Mouse (Mus musculus): ENCODE data around the gene Fam69a. TPM values are rescaled to one million over a fixed set of nuclear protein-coding genes. Genes with fewer than 3 reads are reported as not detected.

Fam69a gene
- polyA plus RNA-seq, 1 experiment from 2014 or later: 70.2 TPM

- Histone ChIP-seq H3K9ac (replicated peaks; ENCODE audit: low read depth, low read length) (no peak overlapping the region), H3K27me3 (ENCODE audit: control insufficient read depth, insufficient read depth, low read length) (no peaks in the 10 kb centered on the region), H3K36me3 (ENCODE audit: control insufficient read depth, insufficient read depth, low read length) (no peaks in the 10 kb centered on the region), H3K9me3 (ENCODE audit: control insufficient read depth, low read length) (no peaks in the 10 kb centered on the region), H3K4me2 (ENCODE audit: low read depth, low read length) (peak overlapping the region; percentile 41), H3K4me3 (ENCODE audit: low read depth, low read length) (peak overlapping the region; percentile 86), H3K27ac (ENCODE audit: low read depth, low read length) (no peak overlapping the region), H3K4me1 (ENCODE audit: control insufficient read depth, insufficient read depth, low read length) (0 out of 2 replicates have a peak, but pooled peaks cover 3% of the 10 kb centered on the region)
- ATAC-seq (ENCODE audit: low read depth): 0 out of 2 replicates have a peak, but pooled peaks have one; percentile 10
- 22% methylated on average over 5 of the region's 5 CpGs for WGBS
Observed at GRCm38 (mm10) chr5:107987835-107988251, 958 bp upstream of the Fam69a start.

GRCm38 (mm10) chr5:107986255-107986966 is 474 bp downstream of the Fam69a start:
- H3K9me3 ChIP-seq (ENCODE audit: control insufficient read depth, low read length): no peaks in the 10 kb centered on the region
- no peaks in the 10 kb centered on the region for H3K36me3 ChIP-seq (ENCODE audit: control insufficient read depth, insufficient read depth, low read length)
- H3K27ac ChIP-seq (ENCODE audit: low read depth, low read length): peak overlapping the region; percentile 96
- peak; percentile 81 for ATAC-seq (ENCODE audit: low read depth)
- H3K27me3 ChIP-seq (ENCODE audit: control insufficient read depth, insufficient read depth, low read length): no peaks in the 10 kb centered on the region
- peak overlapping the region; percentile 41 for H3K4me2 ChIP-seq (ENCODE audit: low read depth, low read length)
- H3K4me3 ChIP-seq (ENCODE audit: low read depth, low read length): peak overlapping the region; percentile 86
- peak overlapping the region; percentile 82 for H3K9ac ChIP-seq (replicated peaks; ENCODE audit: low read depth, low read length)
- under 1% methylated on average over 28 of the region's 54 CpGs for WGBS
- H3K4me1 ChIP-seq (ENCODE audit: control insufficient read depth, insufficient read depth, low read length): 0 out of 2 replicates have a peak, but pooled peaks cover 3% of the 10 kb centered on the region

- Histone ChIP-seq H3K9ac (replicated peaks; ENCODE audit: low read depth, low read length) (no peak overlapping the region), H3K4me1 (ENCODE audit: control insufficient read depth, insufficient read depth, low read length) (0 out of 2 replicates have a peak, but pooled peaks cover 3% of the 10 kb centered on the region), H3K4me3 (ENCODE audit: low read depth, low read length) (no peak overlapping the region), H3K27me3 (ENCODE audit: control insufficient read depth, insufficient read depth, low read length) (no peaks in the 10 kb centered on the region), H3K27ac (ENCODE audit: low read depth, low read length) (no peak overlapping the region), H3K36me3 (ENCODE audit: control insufficient read depth, insufficient read depth, low read length) (no peaks in the 10 kb centered on the region), H3K9me3 (ENCODE audit: control insufficient read depth, low read length) (no peaks in the 10 kb centered on the region; the same call in 1 of the 2 replicates), H3K4me2 (ENCODE audit: low read depth, low read length) (no peak overlapping the region)
- no peak for ATAC-seq (ENCODE audit: low read depth)
- WGBS: 93% methylated on average over 5 of the region's 5 CpGs
Observed at GRCm38 (mm10) chr5:107983946-107984345, 2.9 kb downstream of the Fam69a start.

GRCm38 (mm10) chr5:107982016-107982415 is 4.9 kb downstream of the Fam69a start:
- no peak overlapping the region for H3K4me3 ChIP-seq (ENCODE audit: low read depth, low read length)
- H3K4me2 ChIP-seq (ENCODE audit: low read depth, low read length): no peak overlapping the region
- H3K36me3 ChIP-seq (ENCODE audit: control insufficient read depth, insufficient read depth, low read length): no peaks in the 10 kb centered on the region
- 0 out of 2 replicates have a peak, but pooled peaks cover 3% of the 10 kb centered on the region for H3K4me1 ChIP-seq (ENCODE audit: control insufficient read depth, insufficient read depth, low read length)
- H3K27me3 ChIP-seq (ENCODE audit: control insufficient read depth, insufficient read depth, low read length): no peaks in the 10 kb centered on the region
- no peak overlapping the region for H3K27ac ChIP-seq (ENCODE audit: low read depth, low read length)
- no peak overlapping the region for H3K9ac ChIP-seq (replicated peaks; ENCODE audit: low read depth, low read length)
- 81% methylated on average over 3 of the region's 3 CpGs for WGBS
- H3K9me3 ChIP-seq (ENCODE audit: control insufficient read depth, low read length): no peaks in the 10 kb centered on the region; the same call in 1 of the 2 replicates
- ATAC-seq (ENCODE audit: low read depth): no peak

GRCm38 (mm10) chr5:107979901-107980300 is 7.0 kb downstream of the Fam69a start:
- no peaks in the 10 kb centered on the region; the same call in 1 of the 2 replicates for H3K9me3 ChIP-seq (ENCODE audit: control insufficient read depth, low read length)
- H3K27me3 ChIP-seq (ENCODE audit: control insufficient read depth, insufficient read depth, low read length): no peaks in the 10 kb centered on the region
- H3K4me3 ChIP-seq (ENCODE audit: low read depth, low read length): no peak overlapping the region
- 94% methylated on average over 1 of the region's 1 CpGs for WGBS
- no peaks in the 10 kb centered on the region for H3K4me1 ChIP-seq (ENCODE audit: control insufficient read depth, insufficient read depth, low read length)
- H3K9ac ChIP-seq (replicated peaks; ENCODE audit: low read depth, low read length): no peak overlapping the region
- no peak overlapping the region for H3K4me2 ChIP-seq (ENCODE audit: low read depth, low read length)
- ATAC-seq (ENCODE audit: low read depth): no peak
- H3K27ac ChIP-seq (ENCODE audit: low read depth, low read length): no peak overlapping the region
- H3K36me3 ChIP-seq (ENCODE audit: control insufficient read depth, insufficient read depth, low read length): no peaks in the 10 kb centered on the region

GRCm38 (mm10) chr5:107978289-107979035 is 8.4 kb downstream of the Fam69a start:
- Histone ChIP-seq H3K9ac (replicated peaks; ENCODE audit: low read depth, low read length) (no peak overlapping the region), H3K27me3 (ENCODE audit: control insufficient read depth, insufficient read depth, low read length) (no peaks in the 10 kb centered on the region)

GRCm38 (mm10) chr5:107977640-107978288 is 9.1 kb downstream of the Fam69a start:
- no peak overlapping the region for H3K4me3 ChIP-seq (ENCODE audit: low read depth, low read length)
- 87% methylated on average over 3 of the region's 3 CpGs for WGBS
- no peaks in the 10 kb centered on the region for H3K4me1 ChIP-seq (ENCODE audit: control insufficient read depth, insufficient read depth, low read length)
- no peak overlapping the region for H3K27ac ChIP-seq (ENCODE audit: low read depth, low read length)
- no peak for ATAC-seq (ENCODE audit: low read depth)
- H3K9ac ChIP-seq (replicated peaks; ENCODE audit: low read depth, low read length): no peak overlapping the region
- H3K36me3 ChIP-seq (ENCODE audit: control insufficient read depth, insufficient read depth, low read length): no peaks in the 10 kb centered on the region
- no peaks in the 10 kb centered on the region for H3K27me3 ChIP-seq (ENCODE audit: control insufficient read depth, insufficient read depth, low read length)
- no peak overlapping the region for H3K4me2 ChIP-seq (ENCODE audit: low read depth, low read length)
- H3K9me3 ChIP-seq (ENCODE audit: control insufficient read depth, low read length): no peaks in the 10 kb centered on the region; the same call in 1 of the 2 replicates

More at GRCm38 (mm10) chr5:107978289-107979035, 8.4 kb downstream of the Fam69a start:
- Histone ChIP-seq H3K4me3 (ENCODE audit: low read depth, low read length) (no peak overlapping the region), H3K27ac (ENCODE audit: low read depth, low read length) (no peak overlapping the region), H3K4me2 (ENCODE audit: low read depth, low read length) (no peak overlapping the region), H3K9me3 (ENCODE audit: control insufficient read depth, low read length) (no peaks in the 10 kb centered on the region; the same call in 1 of the 2 replicates), H3K36me3 (ENCODE audit: control insufficient read depth, insufficient read depth, low read length) (no peaks in the 10 kb centered on the region), H3K4me1 (ENCODE audit: control insufficient read depth, insufficient read depth, low read length) (no peaks in the 10 kb centered on the region)
- ATAC-seq (ENCODE audit: low read depth): no peak
- WGBS: 88% methylated on average over 6 of the region's 6 CpGs

- Histone ChIP-seq H3K4me2 (ENCODE audit: low read depth, low read length) (no peak overlapping the region), H3K9me3 (ENCODE audit: control insufficient read depth, low read length) (no peaks in the 10 kb centered on the region), H3K9ac (replicated peaks; ENCODE audit: low read depth, low read length) (no peak overlapping the region), H3K36me3 (ENCODE audit: control insufficient read depth, insufficient read depth, low read length) (no peaks in the 10 kb centered on the region), H3K4me1 (ENCODE audit: control insufficient read depth, insufficient read depth, low read length) (no peaks in the 10 kb centered on the region), H3K27ac (ENCODE audit: low read depth, low read length) (no peak overlapping the region), H3K4me3 (ENCODE audit: low read depth, low read length) (no peak overlapping the region), H3K27me3 (ENCODE audit: control insufficient read depth, insufficient read depth, low read length) (no peaks in the 10 kb centered on the region)
- ATAC-seq (ENCODE audit: low read depth): no peak
- 77% methylated on average over 2 of the region's 2 CpGs for WGBS
Observed at GRCm38 (mm10) chr5:107973310-107973709, 13.6 kb downstream of the Fam69a start.
